Mouse (Mus musculus) brain, embryonic 14.5 days (tissue): ENCODE measurements around the gene Grb7.

Source experiments
- CTCF ChIP-seq: fragments of 200-500 bp; IDR thresholded peaks from 2 replicates; pipeline ENCODE4 v1.5.1; 2012; ENCODE audit warnings: inconsistent platforms, mild to moderate bottlenecking, moderate library complexity, borderline replicate concordance; ENCODE audit not compliant: insufficient read depth, insufficient read length; ENCODE audit errors: extremely low read depth
- POLR2A ChIP-seq: fragments of 200-500 bp; IDR thresholded peaks from 2 replicates; pipeline ENCODE4 v1.6.1; 2012; ENCODE audit warnings: mild to moderate bottlenecking, inconsistent platforms, borderline replicate concordance; ENCODE audit not compliant: poor library complexity, insufficient read depth, insufficient read length, severe bottlenecking; ENCODE audit errors: extremely low read depth

DNA sequence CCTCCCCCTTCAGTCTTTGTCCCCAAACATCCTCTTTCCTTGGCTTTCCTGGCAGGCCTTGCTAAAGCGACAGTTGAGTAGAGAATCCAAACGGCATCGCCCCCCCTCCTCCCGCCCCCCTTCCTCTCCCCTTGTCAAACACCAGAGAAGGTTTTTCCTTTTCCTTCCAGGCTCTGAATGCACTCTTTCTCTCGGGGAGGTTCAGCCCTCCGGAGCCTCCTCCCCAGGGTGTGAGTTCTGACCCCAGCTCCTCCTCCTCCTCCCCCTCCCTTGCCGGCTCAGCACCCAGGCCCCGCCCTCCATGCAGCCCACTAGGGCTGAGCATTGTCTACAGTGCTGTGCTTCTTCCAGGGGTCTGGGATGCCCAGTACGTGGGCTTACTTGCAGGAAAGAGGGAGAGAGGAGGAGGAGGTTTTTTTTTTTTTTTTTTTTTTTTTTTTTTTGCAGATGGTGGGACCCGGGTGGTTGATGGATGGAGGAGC, 36.8 kb upstream of the Grb7 start:
- TF ChIP-seq POLR2A (no peak), CTCF (no peak)
